Mouse (Mus musculus) Patski (cell line): Measurements from ENCODE around the gene Stx3. TPM values are rescaled to one million over a fixed set of nuclear protein-coding genes. Genes with fewer than 3 reads are reported as not detected.

Source experiments
- ATAC-seq: fragments of 100-300 bp; one replicate; pipeline ENCODE4 v1.8.0; 2021
- CTCF ChIA-PET: fragments of 350-600 bp; sonication (Branson Sonifier 250); formaldehyde crosslinking; loops from one replicate; lab custom pipeline; 2022; ENCODE audit warnings: inconsistent platforms; lab: Charles Lee
- POLR2A ChIA-PET: fragments of 350-600 bp; sonication (Branson Sonifier 250); formaldehyde crosslinking; loops from one replicate; lab custom pipeline; 2022; ENCODE audit warnings: antibody characterized with exemption, inconsistent platforms; lab: Charles Lee
- DNase-seq: peaks from one replicate; pipeline ENCODE4 v3.0.0-alpha.2; 2011; ENCODE audit warnings: low read depth, low spot score
- H3K27me3 ChIP-seq: fragments of 371-371 bp; one replicate; pipeline ENCODE4 v1.5.1; 2021
- CTCF ChIP-seq: fragments of 100-300 bp; IDR thresholded peaks from one replicate; pipeline ENCODE4 v1.5.1; 2021
- in situ Hi-C: fragments of 300-500 bp; cut with MboI; formaldehyde crosslinking; loops from 3 replicates; pipeline ENCODE4 v1.11.1; 2018; ENCODE audit warnings: low pct_unique_long_range_greater_than_20kb, mixed read lengths
- polyA plus RNA-seq: library from polyadenylated mRNA; unstranded; gene quantifications from one replicate; pipeline ENCODE4 v1.2.3, GENCODE M21; 2021

Stx3 gene
- polyA plus RNA-seq, 1 experiment from 2014 or later = 45.4 TPM

GRCm38 (mm10) chr19:11787826-11788225 lies 31.4 kb downstream of the Stx3 start:
- DNase-seq (no peak), ATAC-seq (no peak)
- in situ Hi-C loops = loop anchor here (25.0 kb wide), 2 partner anchors 699 to 999 kb away; partner anchors contain the start of genes Lpxn and Zfp91
- no peak for TF ChIP-seq CTCF
- ChIA-PET CTCF (interaction anchor here (1.0 to 2.6 kb wide), 2 partner anchors 9 to 17 kb away, joined by 3 to 6 read pairs; no protein-coding TSS in a partner anchor), POLR2A (no interaction called here)
- no peaks in the 10 kb centered on the region for H3K27me3 ChIP-seq

GRCm38 (mm10) chr19:11785409-11786154 lies 33.6 kb downstream of the Stx3 start:
- ChIA-PET POLR2A (interaction anchor here (0.5 to 0.7 kb wide), 2 partner anchors 11 to 84 kb away, joined by 3 to 6 read pairs; no protein-coding TSS in a partner anchor), CTCF (interaction anchor here (1.3 to 1.8 kb wide), 5 partner anchors 9 to 311 kb away, joined by 3 to 4 read pairs (median 3); no protein-coding TSS in a partner anchor)
- ATAC-seq (no peak), DNase-seq (no peak)
- in situ Hi-C loops = loop anchor here (25.0 kb wide), 2 partner anchors 702 to 1002 kb away; partner anchors contain the start of genes Lpxn and Zfp91
- TF ChIP-seq CTCF = no peak
- no peaks in the 10 kb centered on the region for H3K27me3 ChIP-seq

GRCm38 (mm10) chr19:11777191-11777865 lies 41.9 kb downstream of the Stx3 start:
- no peak for DNase-seq
- in situ Hi-C loops = loop anchor here (5.0 to 25.0 kb wide), 3 partner anchors 145 to 1010 kb away; partner anchors contain the start of genes Lpxn and Zfp91
- ChIA-PET CTCF (interaction anchor here (0.7 to 3.8 kb wide), 13 partner anchors 8 to 242 kb away, joined by 3 to 24 read pairs (median 4); partner anchors contain the start of gene Stx3), POLR2A (interaction anchor here (0.7 kb wide), 2 partner anchors 136 to 166 kb away, joined by 3 read pairs; no protein-coding TSS in a partner anchor)
- no peaks in the 10 kb centered on the region for H3K27me3 ChIP-seq
- TF ChIP-seq CTCF = peak; percentile 74
- peak; percentile 46 for ATAC-seq

GRCm38 (mm10) chr19:11770205-11770892 lies 48.9 kb downstream of the Stx3 start, which contains the start of gene Mrpl16:
Gene Mrpl16 (plus strand): TSS chr19:11770391.
- in situ Hi-C loops = loop anchor here (5.0 kb wide), 1 partner anchor 237 kb away; no protein-coding TSS in a partner anchor
- ChIA-PET CTCF (interaction anchor here (1.1 to 3.3 kb wide), 5 partner anchors 49 to 164 kb away, joined by 3 to 31 read pairs (median 22); partner anchors contain the start of genes Ms4a6d and Stx3), POLR2A (interaction anchor here (0.8 to 1.1 kb wide), 2 partner anchors 126 to 156 kb away, joined by 3 to 4 read pairs; no protein-coding TSS in a partner anchor)
- peak; percentile 53 for DNase-seq
- TF ChIP-seq CTCF = no peak
- H3K27me3 ChIP-seq = no peaks in the 10 kb centered on the region
- peak; percentile 75 for ATAC-seq

GRCm38 (mm10) chr19:11769257-11769920 lies 49.8 kb downstream of the Stx3 start:
- TF ChIP-seq CTCF = no peak
- ChIA-PET POLR2A (interaction anchor here (0.8 to 1.1 kb wide), 2 partner anchors 125 to 155 kb away, joined by 3 to 4 read pairs; no protein-coding TSS in a partner anchor), CTCF (interaction anchor here (1.1 to 3.3 kb wide), 7 partner anchors 50 to 413 kb away, joined by 3 to 31 read pairs (median 19); partner anchors contain the start of genes Ms4a6d and Stx3)
- DNase-seq (no peak), ATAC-seq (no peak)
- in situ Hi-C loops = loop anchor here (5.0 kb wide), 2 partner anchors 162 to 417 kb away; no protein-coding TSS in a partner anchor
- H3K27me3 ChIP-seq = no peaks in the 10 kb centered on the region

GRCm38 (mm10) chr19:11768163-11768562 lies 51.0 kb downstream of the Stx3 start:
- TF ChIP-seq CTCF = peak; percentile 98
- no peaks in the 10 kb centered on the region for H3K27me3 ChIP-seq
- in situ Hi-C loops = loop anchor here (5.0 kb wide), 2 partner anchors 161 to 416 kb away; no protein-coding TSS in a partner anchor
- DNase-seq = no peak
- ChIA-PET POLR2A (no interaction called here), CTCF (interaction anchor here (0.7 to 3.3 kb wide), 14 partner anchors 11 to 412 kb away, joined by 3 to 31 read pairs (median 4); partner anchors contain the start of genes Ms4a2, Ms4a6d and Stx3)
- peak; percentile 66 for ATAC-seq

- in situ Hi-C loops = loop anchor here (5.0 kb wide), 2 partner anchors 159 to 414 kb away; no protein-coding TSS in a partner anchor
- no peak for ATAC-seq
- ChIA-PET CTCF (interaction anchor here (3.8 kb wide), 1 partner anchor 159 kb away, joined by 20 read pairs; no protein-coding TSS in a partner anchor), POLR2A (no interaction called here)
- H3K27me3 ChIP-seq = no peaks in the 10 kb centered on the region
- no peak for DNase-seq
- no peak for TF ChIP-seq CTCF
These were observed 52.8 kb downstream of the Stx3 start for GRCm38 (mm10) chr19:11766413-11766812.

- in situ Hi-C loops = loop anchor here (5.0 kb wide), 2 partner anchors 158 to 413 kb away; no protein-coding TSS in a partner anchor
- no peaks in the 10 kb centered on the region for H3K27me3 ChIP-seq
- DNase-seq (no peak), ATAC-seq (no peak)
- CTCF ChIA-PET = interaction anchor here (1.9 to 3.8 kb wide), 3 partner anchors 152 to 162 kb away, joined by 5 to 20 read pairs (median 20); no protein-coding TSS in a partner anchor
- POLR2A ChIA-PET = no interaction called here
- peak; percentile 52 for TF ChIP-seq CTCF
These were observed 54.1 kb downstream of the Stx3 start for GRCm38 (mm10) chr19:11765059-11765458.
